Mouse (Mus musculus) c-Kit-negative CD71-positive TER-119-positive erythroid progenitor cells, embryonic 14.5 days (primary cell): Measurements from ENCODE around the gene Ly6g5b.

ENCODE experiments used
- DNase-seq: peaks from one replicate; pipeline ENCODE4 v3.0.0-alpha.2; 2013; ENCODE audit warnings: low read depth, low spot score

The Ly6g5b gene

DNA sequence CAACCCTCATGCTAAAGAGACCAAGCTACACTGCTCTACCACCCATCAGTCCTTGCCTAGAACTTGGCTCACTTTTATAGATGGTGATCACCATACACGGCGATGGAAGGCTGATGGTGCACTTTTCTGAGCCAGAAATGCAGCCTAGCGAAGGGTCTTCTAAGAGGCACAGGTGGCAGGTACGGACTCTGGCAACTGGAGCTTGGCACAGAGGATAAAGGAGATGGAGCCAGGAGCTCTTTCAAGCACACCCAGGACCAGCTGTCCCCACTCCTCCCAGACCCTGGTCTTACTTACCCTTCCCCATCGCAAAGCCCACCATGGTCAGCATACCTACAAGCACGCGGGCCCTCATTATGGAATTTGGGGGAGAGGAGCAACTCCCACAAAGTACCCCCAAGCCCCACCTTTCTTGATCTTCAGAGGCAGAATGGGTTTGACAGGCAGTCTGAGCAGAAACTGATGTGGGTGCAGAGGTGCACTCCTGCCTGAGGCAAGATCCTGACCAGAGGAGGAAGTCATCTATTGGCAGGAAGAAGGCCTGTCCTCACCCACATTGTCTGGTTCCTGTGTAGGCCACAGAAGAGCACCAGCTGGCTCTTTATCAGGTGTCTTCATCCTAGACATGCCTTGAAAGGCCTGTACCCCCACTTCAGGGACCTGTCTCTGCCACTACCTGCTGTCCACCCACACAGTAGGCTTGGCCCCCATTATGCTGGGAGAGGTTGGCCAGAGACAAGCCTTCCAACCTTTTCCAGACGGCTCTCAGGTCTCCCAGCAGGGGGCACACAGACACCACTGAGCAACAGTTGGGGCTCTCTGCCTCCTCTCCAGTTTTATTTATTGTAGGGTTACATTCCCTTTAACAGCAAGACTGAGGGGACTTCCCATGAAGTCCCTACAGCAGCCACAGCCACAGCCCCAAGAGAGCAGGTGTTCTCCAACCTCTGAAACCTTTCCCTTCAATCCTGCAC, at the start of gene Ly6g5b:
Gene Ly6g5b, minus strand, starts transcription at position 383 of the 974 bp plus-strand sequence.
- DNase-seq, result no peak

DNA sequence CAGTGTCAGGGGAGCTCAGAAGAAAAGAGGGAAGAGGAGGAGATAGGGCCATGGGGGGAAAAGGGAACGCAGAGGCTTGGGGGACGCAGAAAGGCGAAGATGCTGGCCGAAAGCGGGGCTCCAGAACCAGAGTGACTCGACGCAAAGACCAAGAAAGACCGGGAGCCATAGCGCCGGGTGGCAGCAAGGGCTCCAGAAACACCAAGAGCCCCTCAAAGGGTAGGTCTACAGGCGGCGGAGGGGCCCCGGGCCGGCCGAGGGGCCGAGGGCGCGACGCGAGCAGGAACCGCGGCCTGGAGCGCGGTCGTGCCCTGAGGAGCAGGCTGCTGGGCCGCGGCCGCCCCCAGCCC, 49.0 kb upstream of the Ly6g5b start:
- DNase-seq, result peak; percentile 27

DNA sequence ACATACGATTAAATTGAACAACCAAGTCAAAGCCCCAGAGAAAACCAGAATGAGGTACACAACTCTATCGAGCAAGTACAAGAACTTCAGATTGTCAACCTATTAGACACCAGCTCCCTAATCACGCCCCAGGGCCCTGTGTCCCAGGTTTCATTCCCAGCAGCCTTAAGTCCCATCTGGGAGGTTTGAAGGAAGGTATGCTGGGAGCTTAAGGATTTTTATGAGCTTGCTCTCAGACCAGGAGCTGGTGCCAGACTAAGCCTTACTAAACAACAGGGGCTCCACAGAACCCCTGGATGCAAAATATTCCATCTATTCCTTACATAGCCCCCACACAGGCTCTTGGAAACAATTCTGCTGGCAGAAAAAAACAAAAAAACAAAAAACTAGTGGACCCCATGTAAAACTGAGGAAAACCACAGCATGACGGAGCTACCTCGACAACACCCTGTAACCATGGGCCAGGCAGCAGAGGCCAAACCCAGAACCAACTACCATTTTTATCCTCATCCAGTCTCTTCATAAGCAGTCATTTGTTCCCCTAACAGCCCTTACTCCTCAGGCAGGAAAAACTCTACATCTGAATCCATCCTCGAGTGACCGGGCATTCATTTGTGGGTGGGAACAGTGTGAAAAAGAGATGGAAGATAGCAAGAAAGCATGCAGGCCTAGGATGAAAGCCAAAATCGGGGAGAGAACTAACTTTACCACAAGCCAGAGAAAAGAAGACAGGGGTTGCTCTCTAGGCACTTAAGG, 48.3 kb upstream of the Ly6g5b start:
- peak; percentile 27 for DNase-seq

DNA sequence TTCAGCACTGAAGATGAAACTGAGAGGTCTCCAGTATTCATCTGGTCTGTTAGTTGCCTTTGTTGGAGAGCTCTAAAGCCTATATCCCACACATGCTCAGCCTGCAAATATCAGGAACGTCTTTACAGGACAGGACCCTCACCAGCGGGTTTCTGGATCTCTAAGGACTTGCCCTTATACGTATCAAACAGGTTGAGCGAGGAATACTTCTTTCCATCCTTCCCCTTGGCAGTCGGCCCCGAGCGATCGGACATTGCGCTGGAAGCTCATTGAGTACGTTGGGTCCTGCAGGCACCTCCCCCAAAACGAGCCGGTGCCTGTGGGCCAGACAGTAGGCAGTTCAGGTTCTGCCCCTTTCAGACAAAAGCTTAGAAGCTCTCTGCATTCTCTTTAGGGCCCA, 47.5 kb upstream of the Ly6g5b start:
- no peak for DNase-seq

DNA sequence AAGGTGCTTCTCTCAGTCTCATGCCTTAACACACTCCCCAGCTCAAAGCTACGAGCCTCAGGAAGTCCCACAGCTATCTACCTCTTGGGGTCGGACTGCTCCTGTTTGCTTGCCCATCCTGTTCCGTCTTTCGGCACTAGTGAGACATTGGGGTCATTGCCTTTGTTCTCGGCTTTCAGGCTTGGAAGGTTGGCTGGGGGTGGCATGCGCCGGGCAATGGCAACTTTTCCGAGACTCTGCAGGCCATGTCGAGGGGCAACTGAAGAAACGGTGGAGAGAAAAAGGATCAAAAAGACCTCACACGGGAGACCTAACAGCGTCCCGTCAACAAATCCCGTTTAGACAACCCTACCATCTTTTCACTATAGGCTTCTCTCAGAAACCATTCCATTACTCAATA, 46.9 kb upstream of the Ly6g5b start:
- DNase-seq, result no peak

DNA sequence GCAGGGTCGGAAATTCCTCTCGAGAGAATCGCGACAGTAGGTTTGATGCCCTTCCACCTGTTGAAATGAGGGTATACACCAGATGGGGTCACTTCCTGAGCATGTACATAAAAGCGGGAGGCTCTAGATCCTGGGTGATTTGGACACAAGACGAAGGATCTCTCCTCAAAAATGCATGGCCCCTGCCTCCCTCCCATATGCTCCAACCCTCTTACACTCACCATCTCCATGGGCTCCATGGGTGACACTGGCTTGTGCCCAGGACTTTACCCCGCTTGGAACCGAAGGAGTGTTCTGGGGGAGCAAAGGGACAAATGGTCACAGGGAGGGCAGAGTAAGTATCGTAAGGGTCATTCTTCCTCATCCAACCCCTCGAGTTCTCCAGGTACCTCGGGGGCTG, 46.2 kb upstream of the Ly6g5b start:
- no peak for DNase-seq

DNA sequence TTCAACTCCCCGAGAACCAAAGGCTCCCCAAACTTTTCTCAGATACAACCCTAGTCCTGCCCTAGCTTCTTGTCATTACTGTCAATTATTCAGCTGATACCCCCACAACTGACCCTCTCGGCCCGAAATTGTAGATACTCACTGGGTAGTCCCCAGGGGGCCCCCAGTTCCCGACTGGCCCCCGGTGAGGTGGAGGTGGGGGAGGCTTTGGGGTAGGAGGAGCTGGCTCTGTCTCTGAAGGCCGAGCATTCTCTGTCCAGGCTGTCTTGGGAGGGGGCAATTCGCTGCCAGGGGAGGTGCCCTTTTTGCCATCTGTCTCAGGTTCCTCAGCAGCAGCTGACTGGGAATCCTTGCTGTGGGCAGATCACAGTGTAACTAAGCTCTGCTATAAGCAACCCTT, 44.4 kb upstream of the Ly6g5b start:
- DNase-seq, result no peak

DNA sequence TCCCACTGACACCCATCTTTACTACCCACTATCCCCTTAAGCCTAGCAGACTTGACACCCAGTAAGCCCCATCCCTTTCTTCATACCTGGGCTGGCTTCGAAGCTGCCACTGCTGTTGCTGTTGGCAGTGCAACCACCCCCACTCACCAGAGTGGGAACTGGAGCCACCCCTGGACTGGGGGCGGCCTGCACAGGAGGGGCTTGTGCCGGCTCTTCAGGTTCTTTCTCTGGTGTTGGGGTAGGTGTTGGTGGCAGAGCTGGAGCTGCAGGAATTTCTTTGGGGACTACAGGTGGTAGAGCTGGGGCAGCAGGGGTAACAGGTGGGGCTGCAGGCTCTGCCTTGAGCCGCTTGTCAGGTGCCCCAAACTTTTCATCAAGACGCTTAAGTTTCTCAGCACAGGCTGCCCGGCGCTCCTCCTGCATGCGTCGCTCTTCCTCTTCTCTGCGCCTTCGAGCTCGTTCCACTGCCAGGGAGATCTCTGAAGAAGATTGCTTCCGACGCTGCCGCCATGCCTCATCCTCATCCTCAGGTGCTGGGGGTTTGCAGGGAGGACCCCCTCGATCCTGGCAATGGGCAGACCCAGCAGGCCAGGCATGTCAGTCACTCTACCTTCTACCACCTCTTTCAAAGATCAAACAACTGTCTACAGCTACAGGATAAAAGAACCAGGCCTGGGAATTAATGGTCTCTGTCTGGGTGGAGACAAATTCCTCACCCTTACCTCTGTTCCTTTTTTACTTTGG, 43.8 kb upstream of the Ly6g5b start:
- no peak for DNase-seq

DNA sequence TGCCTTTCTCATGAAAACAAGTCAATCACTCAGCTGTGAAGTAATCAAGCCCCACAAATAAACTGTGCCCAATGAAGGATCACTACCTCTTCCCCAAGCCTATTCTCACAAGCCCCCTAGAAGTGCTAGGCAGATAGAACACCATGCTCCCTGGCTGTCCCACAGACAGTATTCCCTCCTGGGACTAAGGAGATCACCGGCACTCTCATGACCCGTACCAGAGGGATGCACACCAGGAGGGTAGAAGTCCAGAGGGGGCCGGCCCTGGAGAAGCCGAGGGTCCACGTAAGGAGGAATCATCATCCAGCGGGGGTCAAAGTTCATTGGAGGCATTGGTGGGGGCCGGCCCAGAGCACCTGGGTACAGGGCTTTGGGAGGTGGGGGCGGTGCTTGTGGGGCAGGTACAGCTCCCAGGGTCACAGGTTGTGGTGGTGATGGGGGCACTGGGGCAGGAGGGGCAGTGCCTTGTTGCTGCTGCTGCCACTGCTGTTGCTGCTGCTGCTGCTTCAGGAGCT, 42.5 kb upstream of the Ly6g5b start:
- DNase-seq, result no peak

DNA sequence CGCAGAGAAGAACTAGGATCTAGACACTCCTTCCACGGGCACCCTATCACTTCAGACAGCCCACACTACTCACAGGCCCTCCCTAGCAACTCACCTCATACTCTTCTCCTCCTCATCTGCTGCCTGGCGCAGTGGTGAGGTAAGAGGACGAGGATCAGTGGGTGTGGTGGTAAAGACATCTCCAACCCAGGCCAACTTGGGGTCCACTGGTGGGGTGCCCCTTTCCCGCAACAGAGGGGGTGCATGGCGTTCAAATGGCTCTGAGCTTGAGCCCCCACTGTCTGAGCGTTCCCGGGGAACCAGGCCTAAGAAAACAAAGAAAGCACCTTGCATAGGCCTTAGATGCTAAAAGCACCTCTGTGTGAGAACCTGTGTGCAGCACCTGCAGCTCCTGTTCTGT, 42.0 kb upstream of the Ly6g5b start:
- no peak for DNase-seq

DNA sequence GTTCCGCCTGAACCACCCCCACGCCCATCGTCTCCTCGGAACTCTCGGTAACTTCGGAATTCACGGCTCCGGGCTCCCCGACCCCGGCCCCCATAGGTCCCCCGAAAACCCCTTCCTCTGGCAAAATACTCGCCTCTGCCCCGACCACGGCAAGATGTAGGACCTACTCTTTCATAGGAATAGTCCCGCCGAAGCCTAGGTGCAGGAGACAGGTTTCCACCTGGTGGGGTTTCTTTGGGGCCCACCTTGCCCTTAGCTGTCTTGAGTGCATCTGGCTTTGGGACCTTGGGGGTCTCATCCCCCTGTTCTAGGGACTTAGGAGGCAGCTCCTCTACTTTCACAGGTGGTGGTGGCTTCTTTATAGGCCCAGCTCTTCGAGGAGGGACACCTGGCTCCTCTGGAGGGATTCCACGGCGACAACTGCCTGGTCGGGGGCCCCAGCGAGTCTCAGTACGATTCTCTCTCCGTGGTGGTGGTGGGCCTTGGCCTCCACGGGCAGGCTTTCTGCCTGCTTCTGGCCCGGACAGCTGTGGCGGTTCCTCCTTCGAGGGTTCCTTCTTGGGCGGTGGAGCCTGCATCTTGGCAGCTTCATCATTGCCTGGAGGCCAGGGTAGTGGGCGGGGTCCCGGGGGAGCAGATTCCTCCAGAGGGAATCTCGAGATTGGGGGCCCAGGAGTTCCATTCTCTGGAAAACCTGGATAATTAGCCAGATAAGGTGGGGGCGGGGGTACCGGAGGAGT, 41.4 kb upstream of the Ly6g5b start:
- DNase-seq, result no peak

DNA sequence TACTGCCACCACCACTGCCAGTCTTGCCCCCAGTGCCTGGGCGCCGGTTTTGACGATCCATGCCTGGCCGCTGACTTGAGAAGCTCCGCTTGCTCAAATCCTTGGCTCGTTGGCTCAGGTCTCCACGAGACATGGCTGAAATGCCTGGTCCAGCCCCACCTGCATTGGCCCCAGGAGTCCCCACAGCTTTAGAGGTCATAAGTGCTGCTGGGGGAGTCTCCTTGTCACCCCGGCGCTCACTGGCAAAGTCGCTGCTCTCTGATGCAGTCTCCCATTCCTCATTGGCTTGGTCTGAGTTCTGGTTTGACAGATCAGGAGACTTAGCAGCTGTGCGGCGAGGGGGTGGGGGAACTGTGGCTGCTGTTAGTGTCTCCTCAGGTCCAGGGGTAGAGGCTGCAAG, 40.2 kb upstream of the Ly6g5b start:
- no peak for DNase-seq

DNA sequence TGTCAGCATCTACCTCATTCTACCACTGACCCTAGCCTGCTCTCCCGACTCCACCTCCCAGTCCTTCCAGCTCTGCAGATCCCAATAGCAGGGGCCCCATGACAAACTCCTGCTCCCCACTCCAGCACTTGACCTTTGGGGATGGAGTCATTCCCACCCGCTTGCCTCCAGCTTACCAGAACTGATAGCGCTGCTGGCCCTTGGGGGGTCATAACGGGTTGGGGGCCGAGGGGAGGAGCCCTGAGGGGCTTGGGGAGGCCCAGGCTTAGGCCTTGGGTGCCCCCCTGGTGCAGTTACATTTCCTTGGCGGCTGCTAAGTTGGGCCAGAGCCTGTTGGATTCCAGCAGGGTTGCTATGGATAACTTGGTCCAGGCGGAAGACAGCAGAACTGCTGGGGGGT, 39.4 kb upstream of the Ly6g5b start:
- no peak for DNase-seq

DNA sequence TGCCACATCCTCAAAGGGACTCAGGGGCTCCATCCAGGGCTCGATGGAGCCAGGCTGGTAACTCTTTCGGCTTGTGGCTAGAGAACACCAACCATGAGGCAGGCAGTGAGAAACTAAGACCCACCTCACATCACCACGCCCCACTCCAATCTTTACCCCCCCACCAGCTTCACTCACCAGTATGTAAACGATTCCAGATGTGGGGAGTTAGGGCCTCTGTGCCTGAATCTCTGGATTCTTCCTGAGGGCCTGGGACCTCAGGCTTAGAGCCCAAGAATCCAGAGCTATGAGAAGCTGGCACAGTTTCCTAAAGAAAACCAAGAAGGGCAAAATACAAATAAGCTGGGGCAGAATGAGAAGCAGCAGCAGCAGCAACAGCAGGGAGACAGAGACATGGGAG, 38.7 kb upstream of the Ly6g5b start:
- DNase-seq, result no peak

DNA sequence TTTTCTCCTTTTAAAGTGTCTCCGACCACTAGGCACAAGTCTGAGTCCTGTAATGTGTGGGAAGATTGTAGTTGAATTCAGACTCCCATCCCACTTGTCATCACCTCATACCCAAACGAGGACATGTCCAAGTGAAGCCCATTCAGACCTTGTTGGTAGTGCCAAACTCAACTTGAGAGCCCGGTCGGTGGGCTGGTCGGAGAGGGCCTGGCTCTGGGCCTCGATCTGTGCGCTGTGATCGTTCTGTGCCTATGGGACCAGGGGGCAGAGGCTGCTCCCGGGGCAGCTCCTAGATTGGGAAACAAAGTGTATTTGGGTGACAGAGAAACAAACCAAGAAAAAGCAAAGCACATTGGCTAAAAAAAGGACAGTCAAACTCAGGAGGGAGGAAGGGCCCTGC, 37.8 kb upstream of the Ly6g5b start:
- DNase-seq, result no peak

DNA sequence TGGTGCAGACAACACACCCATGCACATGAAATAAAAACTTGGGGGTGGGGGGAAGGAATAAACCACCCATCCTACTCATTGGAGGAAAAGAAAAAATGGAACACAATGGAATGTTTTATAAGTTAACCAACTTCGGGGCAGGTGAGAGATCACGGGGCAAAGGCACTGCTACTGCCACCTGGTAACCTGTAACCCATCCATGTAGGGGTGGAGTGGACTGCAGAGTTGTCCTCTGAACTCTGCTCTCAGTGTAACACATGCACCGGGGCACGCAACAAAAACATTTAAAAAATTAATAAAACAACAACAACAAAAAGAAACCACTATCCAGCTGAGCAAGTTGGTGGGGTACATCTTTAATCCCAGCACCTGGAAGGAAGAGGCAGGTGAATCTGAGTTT, 36.9 kb upstream of the Ly6g5b start:
- DNase-seq, result no peak

DNA sequence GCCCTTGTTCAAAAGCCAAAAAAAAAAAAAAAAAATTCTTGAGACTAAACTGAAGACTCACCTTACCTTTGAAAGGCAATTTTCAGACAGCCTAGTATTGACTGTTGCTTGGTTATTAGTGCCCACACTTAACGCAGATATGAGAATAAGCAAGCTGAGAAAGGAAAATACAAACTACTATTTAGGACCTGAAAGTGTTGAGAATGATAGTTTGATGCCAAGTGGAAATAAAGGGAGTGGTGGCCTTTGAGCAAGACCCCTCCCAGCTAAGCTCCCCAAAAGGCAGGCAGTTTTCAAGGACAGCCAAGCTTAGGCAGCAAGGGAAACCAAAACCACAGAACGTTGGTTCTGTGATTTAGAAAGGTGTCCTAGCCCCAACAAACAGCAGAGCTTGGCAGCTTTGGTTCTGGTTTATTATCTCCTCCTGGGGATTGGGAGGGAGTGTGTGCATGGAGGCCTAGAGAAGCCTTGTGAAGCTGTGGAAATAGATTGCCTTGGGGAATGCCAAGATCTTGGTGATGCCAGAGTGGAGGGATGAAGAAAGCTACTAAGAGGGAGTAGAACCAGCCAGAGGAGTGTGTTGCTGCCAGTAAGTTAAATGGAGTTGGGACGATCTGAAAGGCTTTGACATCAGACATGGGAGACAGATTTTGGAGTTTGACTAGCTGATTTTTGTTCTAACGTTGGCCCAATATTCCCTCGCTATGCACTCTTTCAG, 32.9 kb upstream of the Ly6g5b start:
- no peak for DNase-seq

DNA sequence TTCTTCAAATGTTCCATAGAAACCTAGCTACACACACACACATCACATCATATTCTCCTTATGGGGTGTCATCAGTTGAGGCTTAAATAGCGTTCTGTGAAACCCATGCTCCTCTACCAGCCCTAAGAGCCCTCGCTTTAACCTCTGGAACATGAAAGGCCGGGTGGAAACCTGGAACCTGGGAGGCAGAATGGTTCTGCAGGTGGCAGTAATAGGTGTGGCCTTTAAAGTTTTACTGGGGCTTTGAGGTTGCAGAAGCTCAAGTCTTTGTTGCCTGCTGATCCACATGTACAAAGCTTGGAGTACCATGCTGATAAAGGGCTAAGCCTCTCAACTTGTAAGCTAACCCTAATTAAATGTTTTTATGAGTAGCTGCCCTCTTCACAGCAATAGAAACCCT, 32.1 kb upstream of the Ly6g5b start:
- no peak for DNase-seq

DNA sequence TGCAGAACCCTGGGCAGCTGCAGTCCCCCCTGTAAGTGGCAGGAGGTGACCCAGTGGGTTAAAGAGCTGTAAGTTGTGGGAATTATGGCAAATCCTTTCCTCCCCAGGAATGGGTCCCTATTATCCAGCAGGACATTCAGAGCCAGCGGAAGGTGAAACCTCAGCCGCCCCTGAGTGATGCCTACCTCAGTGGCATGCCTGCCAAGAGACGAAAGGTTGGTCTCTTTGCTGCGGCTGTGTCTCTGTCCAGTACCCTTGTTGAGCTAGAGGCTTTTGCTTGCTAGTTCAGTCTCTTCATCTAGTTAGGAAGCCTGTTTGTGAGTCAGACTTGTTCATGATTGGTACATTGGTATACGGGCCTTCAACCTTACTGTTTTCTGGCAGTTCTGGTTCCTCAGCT, 30.9 kb upstream of the Ly6g5b start:
- no peak for DNase-seq

DNA sequence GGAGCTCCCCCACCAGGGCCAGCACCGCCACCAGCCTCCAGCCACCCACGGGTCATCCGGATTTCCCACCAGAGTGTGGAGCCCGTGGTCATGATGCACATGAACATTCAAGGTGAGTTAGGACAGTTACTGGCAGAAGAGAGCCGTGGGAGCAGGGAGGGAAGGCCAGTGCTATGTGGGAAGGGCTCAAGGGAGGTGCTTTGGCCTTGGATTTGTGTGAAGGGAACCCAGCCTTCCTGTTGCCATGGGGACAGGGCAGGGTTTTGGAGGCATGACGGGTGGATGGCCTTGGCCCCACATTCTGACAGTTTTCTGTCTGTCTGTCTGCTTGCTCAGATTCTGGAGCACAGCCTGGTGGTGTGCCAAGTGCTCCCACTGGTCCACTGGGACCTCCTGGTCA, 26.7 kb upstream of the Ly6g5b start:
- no peak for DNase-seq
